Mouse (Mus musculus): ENCODE data around the gene Zfp503.

- TF ChIP-seq POLR2A (IDR thresholded peaks at IDR 0.05; ENCODE audit: insufficient read depth, low read depth, low read length) (no peak), CTCF (IDR thresholded peaks at IDR 0.05; ENCODE audit: insufficient read depth, low read depth, low read length) (no peak)
Observed at GRCm38 (mm10) chr14:22007006-22007405, 17.6 kb upstream of the Zfp503 start.

All from olfactory bulb, adult 2 months (tissue).